Mouse (Mus musculus) cortical plate, adult 2 months (tissue): ENCODE data around the gene Gad1.

ENCODE experiments used
- CTCF ChIP-seq: fragments of 200-500 bp; IDR thresholded peaks from 2 replicates; pipeline ENCODE4 v1.5.1; 2011; ENCODE audit warnings: mild to moderate bottlenecking, control low read depth, low read length; ENCODE audit not compliant: insufficient read depth; ENCODE audit errors: extremely low read depth
- POLR2A ChIP-seq: fragments of 200-500 bp; IDR thresholded peaks from 2 replicates; pipeline ENCODE4 v1.6.1; 2011; ENCODE audit warnings: mild to moderate bottlenecking, low read length, control low read depth; ENCODE audit not compliant: insufficient read depth; ENCODE audit errors: extremely low read depth

GRCm38 (mm10) chr2:70629339-70629761, 76.5 kb downstream of the Gad1 start:
- no peak for TF ChIP-seq CTCF
- TF ChIP-seq POLR2A, result no peak
